Mouse (Mus musculus) cerebellum, postnatal 36 days (tissue): ENCODE measurements around the gene Plekho1.
"Not testable (repeated sequence)": the region's sequence is repeated elsewhere in the genome, so short reads cannot be mapped to it uniquely, and the experiment has no call there.

Experiments
- DNase-seq, 2 experiments: peaks; one replicate each; pipeline ENCODE4 v3.0.0; 2021 to 2022; ENCODE audit warnings: mixed read lengths in 2 of 2

Gene Plekho1

DNA sequence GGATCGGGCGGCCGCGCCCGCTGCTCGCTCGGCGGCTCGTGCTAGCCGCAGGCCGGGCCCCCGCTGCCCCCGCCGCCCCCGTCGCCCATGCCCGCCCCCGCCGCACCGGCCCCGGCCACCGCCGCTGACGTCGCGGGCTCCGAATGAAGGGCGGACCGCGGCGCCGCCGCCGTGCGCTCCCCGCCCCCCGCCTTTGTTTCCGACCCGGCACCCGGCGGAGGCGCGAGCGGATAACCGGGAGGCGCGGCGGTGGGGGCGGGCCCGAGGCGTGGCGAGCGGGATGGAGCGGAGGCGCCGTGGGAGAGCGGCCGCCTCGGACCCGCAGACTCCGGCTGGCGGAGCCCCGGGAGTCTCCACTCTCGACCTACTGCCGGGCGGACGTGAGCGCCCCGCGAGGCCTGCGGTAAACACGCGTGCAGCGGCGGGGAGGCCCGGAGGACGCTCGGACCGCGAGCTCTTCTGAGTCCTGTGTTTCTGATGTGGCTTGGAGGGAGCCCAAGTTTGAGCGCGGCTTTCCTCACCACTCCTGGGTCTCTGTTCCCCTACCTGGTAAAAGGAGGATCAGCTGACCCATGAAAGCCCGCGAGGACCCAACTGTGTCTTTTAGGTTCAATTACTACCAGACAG lies at the start of gene Plekho1:
Plekho1 (minus strand) TSS at position 200 of the 627 bp plus-strand sequence.
- peak; percentile 70 to 75 for DNase-seq

GRCm38 (mm10) chr3:96044559-96044958 lies 48.8 kb upstream of the Plekho1 start:
- not testable (repeated sequence) for DNase-seq

GRCm38 (mm10) chr3:96043104-96043503 lies 47.3 kb upstream of the Plekho1 start:
- no peak for DNase-seq

GRCm38 (mm10) chr3:96041079-96041478 lies 45.3 kb upstream of the Plekho1 start:
- no peak for DNase-seq

- DNase-seq = no peak
Measured at GRCm38 (mm10) chr3:96040663-96041006, 44.8 kb upstream of the Plekho1 start.

DNA sequence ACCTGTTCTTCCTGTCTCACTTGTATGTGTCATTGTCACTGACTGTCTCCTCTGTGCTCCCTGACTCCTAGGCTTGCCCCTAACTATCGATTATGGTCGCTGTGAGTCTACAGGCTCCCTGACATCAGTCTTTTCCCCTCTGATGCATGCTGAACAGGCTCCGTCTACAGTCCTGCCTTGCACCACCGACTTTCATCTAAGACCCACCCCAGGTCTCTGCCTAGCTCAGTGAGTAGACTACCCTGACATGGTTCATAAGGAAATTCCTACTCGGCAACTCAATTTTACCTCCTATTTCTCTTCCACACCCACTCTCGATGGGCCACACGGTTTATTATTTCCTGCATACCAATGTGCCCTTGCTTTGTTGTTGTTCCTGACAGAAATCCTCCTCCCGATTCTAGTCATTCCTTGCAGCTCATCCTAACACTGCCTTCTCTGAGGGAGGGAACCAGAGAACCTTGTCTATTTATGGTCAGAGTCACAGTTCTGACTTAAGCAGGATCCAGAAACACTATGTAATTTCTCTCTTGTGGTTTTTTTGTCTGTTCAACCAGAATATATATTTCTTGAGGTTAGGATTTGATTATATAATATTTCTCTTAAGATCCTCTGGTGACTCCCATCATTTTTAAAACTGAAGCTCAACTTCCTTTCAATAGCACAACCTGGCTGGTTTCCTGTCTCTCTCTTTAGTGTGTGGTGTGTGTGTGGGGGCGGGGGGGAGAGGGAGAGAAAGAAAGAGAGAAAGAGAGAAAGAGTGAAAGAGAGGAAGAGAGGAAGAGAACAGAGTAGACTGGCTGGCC lies 44.3 kb upstream of the Plekho1 start:
- no peak for DNase-seq

- DNase-seq = no peak
Measured at GRCm38 (mm10) chr3:96038851-96039250, 43.0 kb upstream of the Plekho1 start.

DNA sequence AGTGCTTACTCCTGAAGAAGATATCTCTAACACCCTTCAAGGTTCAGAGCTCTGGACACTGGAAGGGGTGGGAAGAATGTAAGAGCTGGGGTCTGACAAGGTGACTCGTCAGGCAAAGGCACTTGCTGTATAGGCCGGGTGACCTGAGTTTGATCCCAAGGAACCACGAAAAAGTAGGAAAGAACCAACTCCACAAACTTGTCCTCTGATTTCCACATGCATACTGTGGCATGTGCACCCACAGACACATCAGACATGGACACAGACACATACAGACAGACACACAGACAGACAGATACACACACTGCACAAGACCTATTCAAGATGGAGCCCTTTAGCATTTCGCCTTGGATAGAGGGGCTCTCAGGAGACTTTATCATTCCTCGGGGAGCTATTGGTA lies 42.4 kb upstream of the Plekho1 start:
- DNase-seq = no peak

- no peak for DNase-seq
Measured at GRCm38 (mm10) chr3:96036796-96037195, 41.0 kb upstream of the Plekho1 start.

DNA sequence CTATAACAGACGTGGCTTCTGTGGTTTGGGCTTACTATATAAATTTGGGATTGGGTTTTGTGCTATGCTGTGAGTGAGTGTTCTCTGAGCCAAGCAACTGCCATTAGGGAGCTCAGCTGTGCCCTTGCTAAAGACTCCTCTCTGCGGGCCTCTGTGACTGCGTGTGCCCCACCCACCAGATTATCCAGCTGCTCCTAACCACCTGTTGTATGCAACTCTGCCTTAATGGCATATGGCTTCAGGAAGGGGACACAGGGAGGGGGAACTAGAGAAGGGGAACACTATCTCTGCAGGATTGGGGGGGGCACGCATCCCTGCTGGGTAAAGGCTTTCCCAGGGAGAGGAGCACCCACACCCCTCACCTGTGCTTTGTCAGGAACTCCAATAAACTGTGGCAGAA lies 37.2 kb upstream of the Plekho1 start:
- no peak for DNase-seq

DNA sequence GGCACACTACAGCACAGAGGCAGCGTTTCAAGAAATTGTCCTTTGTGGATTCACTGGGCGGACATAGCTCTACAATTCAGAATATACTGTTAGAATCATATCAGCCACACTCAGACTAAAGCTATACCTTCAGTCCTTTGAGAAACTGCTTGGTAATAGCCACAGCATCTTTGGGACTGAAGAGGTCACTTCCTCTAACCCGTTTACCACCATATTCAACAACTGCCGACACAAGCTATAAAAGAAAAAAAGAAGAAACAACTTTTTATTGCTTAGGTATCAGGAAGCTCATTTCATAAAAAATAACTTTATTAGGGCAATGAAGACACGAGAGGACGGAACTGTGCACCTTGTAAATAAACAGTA lies 36.8 kb upstream of the Plekho1 start:
- DNase-seq = no peak

DNA sequence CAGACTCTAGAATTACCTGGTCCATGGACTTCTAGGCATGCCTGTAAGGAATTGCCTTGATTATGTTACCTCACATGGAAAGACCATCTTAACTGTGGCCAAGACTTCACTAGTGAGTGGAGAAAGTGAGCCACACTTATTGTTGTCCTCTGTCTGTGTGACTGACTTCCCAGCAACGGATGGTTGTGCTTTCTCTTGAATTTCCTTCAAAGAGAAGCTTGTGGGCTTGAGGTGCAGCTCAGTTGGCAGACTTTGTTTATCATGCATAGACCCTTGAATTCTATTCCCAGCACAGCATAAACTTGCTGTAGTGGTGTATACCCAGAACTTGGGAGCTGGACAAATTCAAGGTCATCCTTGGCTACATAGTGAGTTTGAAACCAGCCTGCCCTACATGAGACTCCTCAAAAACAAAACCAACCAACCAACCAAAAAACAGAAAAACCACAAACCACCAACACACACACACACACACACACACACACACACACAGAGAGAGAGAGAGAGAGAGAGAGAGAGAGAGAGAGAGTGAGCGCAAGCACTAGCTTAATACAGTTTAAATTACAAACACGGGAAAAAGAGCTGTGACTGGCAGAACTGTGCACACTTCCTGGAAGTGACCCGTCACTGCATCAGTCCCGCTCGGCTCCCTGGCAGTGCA lies 36.3 kb upstream of the Plekho1 start:
- no peak for DNase-seq

DNA sequence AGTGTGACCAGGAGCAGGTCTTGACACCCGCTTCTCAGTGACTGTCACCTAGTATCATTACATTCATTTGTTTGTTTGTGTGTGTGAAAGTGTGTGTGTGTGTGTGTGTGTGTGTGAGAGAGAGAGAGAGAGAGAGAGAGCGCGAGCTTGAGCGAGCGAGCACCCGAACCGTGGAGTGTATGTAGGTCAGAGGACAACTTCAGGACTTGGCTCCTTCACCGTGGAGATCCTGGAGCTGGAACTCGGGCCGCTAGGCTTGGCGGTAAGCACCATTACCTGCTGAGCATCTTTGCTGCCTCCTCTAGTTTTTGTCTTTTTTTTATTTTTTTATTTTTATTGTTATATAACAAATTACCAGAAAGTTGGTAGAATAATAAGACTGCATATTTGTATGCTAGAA lies 34.0 kb upstream of the Plekho1 start:
- peak; percentile 77 to 79 for DNase-seq

GRCm38 (mm10) chr3:96029336-96029735 lies 33.5 kb upstream of the Plekho1 start:
- peak; percentile 72 to 77 for DNase-seq

- no peak for DNase-seq
Measured at GRCm38 (mm10) chr3:96027875-96028274, 32.1 kb upstream of the Plekho1 start.

- DNase-seq = no peak
Measured at GRCm38 (mm10) chr3:96027145-96027544, 31.3 kb upstream of the Plekho1 start.

DNA sequence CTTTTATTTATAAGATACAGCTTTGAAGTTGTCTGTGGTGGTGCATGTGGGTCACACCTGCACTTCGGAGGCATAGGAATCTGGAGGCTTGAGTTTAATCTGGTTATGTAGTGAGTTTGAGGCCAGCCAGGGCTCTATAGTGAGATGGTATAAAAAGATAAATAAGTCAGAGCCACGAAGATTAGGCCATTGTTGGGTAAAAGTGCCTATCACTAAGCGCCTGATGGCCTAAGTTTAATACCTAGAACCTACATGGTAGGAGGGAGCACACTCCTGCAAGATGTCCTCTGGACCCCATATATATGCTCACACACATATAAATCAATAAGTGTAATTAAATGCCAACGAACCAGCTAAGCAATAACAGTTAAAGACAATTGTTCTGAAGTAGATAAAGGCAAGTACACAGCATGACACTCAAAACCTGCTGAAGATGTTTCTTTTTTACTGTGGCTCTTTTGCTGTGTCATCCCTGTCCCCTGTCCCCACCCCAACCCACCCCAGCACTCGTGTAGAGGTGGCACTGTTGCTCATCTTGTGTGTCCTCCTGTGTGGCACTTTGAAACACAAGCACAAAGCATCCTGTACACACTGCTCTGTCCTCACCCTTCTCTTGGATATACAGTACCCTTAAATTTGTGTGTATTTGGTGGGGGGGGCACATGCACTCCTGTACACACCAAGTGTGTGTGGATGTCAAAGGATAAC lies 25.8 kb upstream of the Plekho1 start:
- DNase-seq = no peak

GRCm38 (mm10) chr3:96020735-96021134 lies 24.9 kb upstream of the Plekho1 start:
- no peak for DNase-seq

GRCm38 (mm10) chr3:96017461-96017860 lies 21.7 kb upstream of the Plekho1 start:
- DNase-seq = no peak

DNA sequence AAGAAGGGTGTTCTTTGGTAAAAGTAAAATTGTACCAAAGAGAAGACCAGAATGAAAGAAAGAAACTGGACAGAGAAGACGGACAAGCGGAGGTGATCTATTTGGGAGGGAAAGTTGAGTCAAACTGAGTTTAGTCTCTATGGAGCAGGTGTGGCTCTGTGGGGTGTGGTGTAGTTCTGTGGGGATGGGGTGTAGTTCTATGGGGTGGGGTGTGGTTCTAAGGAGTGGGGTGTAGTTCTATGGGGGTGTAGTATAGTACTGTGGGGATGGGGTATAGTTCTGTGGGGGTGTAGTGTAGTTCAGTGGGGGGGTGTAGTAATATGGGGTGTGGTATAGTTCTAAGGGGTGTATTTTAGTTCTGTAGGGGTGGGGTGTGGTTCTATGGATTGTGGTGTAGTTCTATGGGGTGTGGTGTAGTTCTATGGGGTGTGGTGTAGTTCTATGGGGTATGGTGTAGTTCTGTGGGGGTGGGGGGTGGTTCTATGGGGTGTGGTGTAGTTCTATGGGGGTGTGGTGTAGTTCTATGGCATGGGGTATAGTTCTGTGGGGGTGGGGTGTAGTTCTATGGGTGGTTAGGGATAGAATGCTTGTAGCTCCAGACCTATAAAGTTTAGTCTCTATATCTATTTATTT lies 20.6 kb upstream of the Plekho1 start:
- no peak for DNase-seq

DNA sequence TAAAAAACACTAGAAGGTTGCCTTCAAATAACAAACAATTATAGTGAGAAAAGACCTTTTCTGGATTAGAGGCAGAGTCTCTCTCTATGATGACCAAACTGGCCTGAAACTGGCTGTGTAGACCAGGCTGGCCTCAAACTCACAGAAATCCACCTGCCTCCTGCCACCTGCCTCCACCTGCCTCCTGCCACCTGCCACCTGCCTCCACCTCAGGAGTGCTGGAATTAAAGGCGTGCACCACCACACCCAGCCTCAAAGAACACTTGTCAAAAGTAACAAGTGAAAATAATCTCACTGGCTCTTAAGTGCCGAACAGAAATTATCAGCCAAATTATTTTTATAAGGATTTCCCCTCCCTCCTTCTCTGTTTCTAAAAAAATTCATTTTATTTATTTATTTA lies 19.9 kb upstream of the Plekho1 start:
- DNase-seq = no peak

DNA sequence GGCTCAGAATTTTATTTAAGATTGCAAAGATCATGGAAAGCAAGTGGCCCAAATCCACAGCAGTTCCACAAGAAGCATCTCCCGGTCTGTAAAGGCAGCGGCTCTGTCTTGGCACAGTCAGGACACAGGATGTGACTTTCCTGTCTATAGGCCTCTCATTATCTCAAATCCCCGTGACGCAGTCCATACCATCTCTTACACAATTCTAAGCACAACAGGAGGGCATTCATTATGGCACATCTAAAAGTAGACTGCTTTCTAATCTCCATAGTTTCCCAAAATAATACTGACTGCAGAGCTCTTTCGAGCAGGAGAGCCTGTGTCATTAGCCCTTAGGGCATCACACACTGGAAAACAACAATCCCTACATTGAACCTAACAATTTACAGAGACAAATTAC lies 17.0 kb upstream of the Plekho1 start:
- DNase-seq = no peak

DNA sequence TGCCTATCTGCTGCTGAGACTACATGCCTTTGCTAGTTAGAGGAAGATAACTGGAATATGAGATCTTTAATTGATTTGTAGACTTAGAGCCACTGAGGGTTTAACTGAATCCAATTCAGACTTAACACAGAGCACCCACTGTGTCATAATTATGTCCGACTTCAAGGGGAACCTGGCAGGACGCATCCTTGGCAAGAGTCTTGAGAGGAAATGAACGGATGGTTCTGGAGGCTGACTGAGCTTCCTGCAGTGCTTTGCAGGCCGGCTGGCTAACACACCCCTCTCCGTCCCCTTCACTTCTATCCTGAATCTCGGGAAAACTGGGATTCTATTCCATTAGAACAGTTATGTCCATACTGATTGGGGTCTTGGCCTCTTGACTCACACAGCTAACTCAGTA lies 12.7 kb upstream of the Plekho1 start:
- peak in 1 of 2 experiments; percentile 46 for DNase-seq
